Mouse (Mus musculus) myocyte (in vitro differentiated cells): ENCODE measurements around the gene Fam129a. TPM values are rescaled to one million over a fixed set of nuclear protein-coding genes. Genes with fewer than 3 reads are reported as not detected.
A peak's percentile ranks its signal among the peaks of the same experiment; 100 is the strongest.

Source experiments
- H3K27me3 ChIP-seq: one replicate; pipeline ENCODE4 v1.6.1; 2011; ENCODE audit not compliant: control insufficient read depth, insufficient read depth, insufficient read length
- H3K36me3 ChIP-seq: one replicate; pipeline ENCODE4 v1.6.1; 2011; ENCODE audit not compliant: control insufficient read depth, insufficient read depth
- H3K4me2 ChIP-seq: one replicate; pipeline ENCODE4 v1.6.1; 2011; ENCODE audit warnings: low read depth, control low read depth
- H3K4me3 ChIP-seq: one replicate; pipeline ENCODE4 v1.5.1; 2011; ENCODE audit warnings: mild to moderate bottlenecking, control low read depth, moderate library complexity
- H3K79me2 ChIP-seq: one replicate; pipeline ENCODE4 v1.6.1; 2011; ENCODE audit not compliant: control insufficient read depth, insufficient read depth
- H3ac ChIP-seq: one replicate; pipeline ENCODE4 v1.6.1; 2011; ENCODE audit not compliant: control insufficient read depth, insufficient read length
- CEBPB ChIP-seq: IDR thresholded peaks from 2 replicates; pipeline ENCODE4 v1.6.1; 2011; ENCODE audit warnings: mild to moderate bottlenecking, moderate library complexity; ENCODE audit not compliant: poor library complexity, insufficient read depth, severe bottlenecking
- E2F4 ChIP-seq: IDR thresholded peaks from one replicate; pipeline ENCODE4 v1.6.1; 2011; ENCODE audit warnings: mild to moderate bottlenecking, control low read depth, moderate library complexity; ENCODE audit not compliant: insufficient read depth
- MAX ChIP-seq: IDR thresholded peaks from one replicate; pipeline ENCODE4 v1.6.1; 2011; ENCODE audit warnings: low read depth, mild to moderate bottlenecking, control low read depth
- MYOD1 ChIP-seq, 3 experiments: IDR thresholded peaks; one replicate each; pipeline ENCODE4 v1.6.1; 2011; ENCODE audit warnings: control low read depth in 2 of 3, low read depth in 2 of 3, mild to moderate bottlenecking in 2 of 3, moderate library complexity in 1 of 3; ENCODE audit not compliant: insufficient read length in 2 of 3, control insufficient read depth in 1 of 3
- MYOG ChIP-seq, 3 experiments: IDR thresholded peaks; one replicate each; pipeline ENCODE4 v1.6.1; 2011; ENCODE audit warnings: control low read depth in 2 of 3, low read depth in 2 of 3, mild to moderate bottlenecking in 2 of 3; ENCODE audit not compliant: insufficient read length in 2 of 3, control insufficient read depth in 1 of 3, insufficient read depth in 1 of 3
- POLR2A ChIP-seq: IDR thresholded peaks from one replicate; pipeline ENCODE4 v1.6.1; 2011; ENCODE audit warnings: low read depth, mild to moderate bottlenecking, control low read depth, moderate library complexity; ENCODE audit not compliant: insufficient read length
- POLR2AphosphoS2 ChIP-seq: IDR thresholded peaks from one replicate; pipeline ENCODE4 v1.6.1; 2011; ENCODE audit warnings: low read depth, control low read depth; ENCODE audit not compliant: insufficient read length
- REST ChIP-seq: IDR thresholded peaks from one replicate; pipeline ENCODE4 v1.6.1; 2011; ENCODE audit warnings: mild to moderate bottlenecking, control low read depth, moderate library complexity; ENCODE audit not compliant: insufficient read depth, insufficient read length
- SRF ChIP-seq: IDR thresholded peaks from one replicate; pipeline ENCODE4 v1.6.1; 2011; ENCODE audit warnings: low read depth; ENCODE audit not compliant: control insufficient read depth, insufficient read length
- TCF12 ChIP-seq: IDR thresholded peaks from one replicate; pipeline ENCODE4 v1.6.1; 2011; ENCODE audit warnings: mild to moderate bottlenecking, control low read depth; ENCODE audit not compliant: poor library complexity, insufficient read depth, severe bottlenecking
- TCF3 ChIP-seq: IDR thresholded peaks from one replicate; pipeline ENCODE4 v1.6.1; 2011; ENCODE audit warnings: low read depth, control low read depth; ENCODE audit not compliant: insufficient read length
- USF1 ChIP-seq: IDR thresholded peaks from one replicate; pipeline ENCODE4 v1.6.1; 2011; ENCODE audit warnings: low read depth, mild to moderate bottlenecking, control low read depth, moderate library complexity
- polyA plus RNA-seq: library from polyadenylated mRNA; unstranded; fragments of >200 nt; fragmentation: generic; extraction: Trizol; gene quantifications from one replicate; pipeline ENCODE4 v1.2.1, GENCODE M21; 2012; ENCODE audit warnings: missing spikeins

The Fam129a gene
- polyA plus RNA-seq, 1 experiment: 2.7 TPM

DNA sequence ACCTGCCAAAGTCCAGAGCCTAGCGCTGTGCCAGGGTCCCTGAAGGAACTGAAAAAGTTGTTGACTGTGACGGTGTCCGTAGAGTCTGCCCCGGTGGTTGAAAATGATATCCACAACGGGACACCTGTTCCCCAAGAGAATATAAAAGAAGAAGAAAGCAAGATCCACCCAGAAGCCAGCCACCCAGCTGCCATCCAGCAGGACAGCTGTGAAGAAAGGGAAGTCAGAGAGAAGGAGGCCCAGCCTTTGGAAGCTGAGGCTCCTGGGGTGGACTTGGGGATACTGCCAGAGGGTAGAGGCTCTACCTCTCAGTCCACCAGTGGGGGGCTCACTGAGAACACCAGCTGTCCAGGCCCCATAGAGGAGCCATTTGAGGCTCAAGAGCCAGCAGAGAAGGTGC, 146.6 kb downstream of the Fam129a start:
- H3K27me3 ChIP-seq: no peaks in the 10 kb centered on the region
- H3K4me2 ChIP-seq: no peak overlapping the region
- H3K4me3 ChIP-seq: no peak overlapping the region
- H3K36me3 ChIP-seq: no peaks in the 10 kb centered on the region
- TF ChIP-seq REST (no peak), TCF12 (no peak), MAX (no peak), SRF (no peak), TCF3 (no peak), POLR2A (no peak), E2F4 (no peak), USF1 (no peak), MYOG (IDR thresholded peaks at IDR 0.05; ENCODE audit: control insufficient read depth in 1 of 3, insufficient read depth in 1 of 3, insufficient read length in 2 of 3, low read depth in 2 of 3) (peak in 2 of 3 experiments; percentile 61 to 75), POLR2AphosphoS2 (no peak), MYOD1 (IDR thresholded peaks at IDR 0.05; ENCODE audit: control insufficient read depth in 1 of 3, insufficient read length in 2 of 3, low read depth in 2 of 3) (peak in 2 of 3 experiments; percentile 44 to 57), CEBPB (no peak)
- no peak overlapping the region for H3ac ChIP-seq
- no peaks in the 10 kb centered on the region for H3K79me2 ChIP-seq

DNA sequence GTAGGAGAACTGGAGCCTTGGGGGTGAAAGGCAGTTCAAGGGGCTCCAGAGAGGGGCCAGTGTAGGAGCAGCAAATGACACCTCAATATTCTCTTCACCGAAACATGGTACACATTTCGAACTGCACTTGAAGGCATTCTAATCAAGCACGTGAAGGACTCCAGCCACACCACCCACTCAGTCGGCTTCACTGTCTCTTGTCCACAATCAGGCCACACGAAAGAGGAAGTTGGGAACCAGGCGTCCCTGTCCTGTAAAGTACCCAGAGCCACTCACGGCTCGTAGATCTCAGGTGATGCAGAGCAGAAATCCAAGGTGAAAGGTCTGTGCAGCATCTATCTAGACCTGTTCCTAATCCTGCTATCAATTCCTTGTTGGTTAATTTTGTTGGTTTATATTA, 147.6 kb downstream of the Fam129a start:
- Histone ChIP-seq H3K36me3 (no peaks in the 10 kb centered on the region), H3K79me2 (no peaks in the 10 kb centered on the region), H3K4me3 (no peak overlapping the region), H3ac (no peak overlapping the region), H3K4me2 (no peak overlapping the region), H3K27me3 (no peaks in the 10 kb centered on the region)
- TF ChIP-seq MAX (no peak), E2F4 (no peak), POLR2A (no peak), MYOG (IDR thresholded peaks at IDR 0.05; ENCODE audit: control insufficient read depth in 1 of 3, insufficient read depth in 1 of 3, insufficient read length in 2 of 3, low read depth in 2 of 3) (no peak), CEBPB (no peak), TCF3 (no peak), MYOD1 (IDR thresholded peaks at IDR 0.05; ENCODE audit: control insufficient read depth in 1 of 3, insufficient read length in 2 of 3, low read depth in 2 of 3) (no peak), TCF12 (no peak), SRF (no peak), USF1 (no peak)

DNA sequence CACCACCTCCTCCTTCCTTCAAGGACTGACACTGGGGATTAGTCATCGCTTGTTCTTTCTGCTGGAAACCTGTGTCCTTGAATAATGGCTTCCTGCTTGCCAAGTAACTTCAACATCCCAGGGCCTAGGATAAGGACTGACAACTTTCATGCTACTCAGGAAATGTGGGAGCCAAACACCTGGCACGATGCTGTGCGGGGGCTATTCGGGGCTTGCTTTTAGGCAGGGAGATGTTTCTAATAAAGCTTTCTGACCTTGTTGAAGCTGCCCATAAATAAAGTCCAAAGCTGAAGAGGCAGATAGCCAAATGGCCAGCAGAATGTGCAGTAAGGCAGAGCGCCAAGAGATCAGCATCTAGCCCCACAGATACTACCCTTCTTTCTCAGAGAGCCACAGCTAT, 148.9 kb downstream of the Fam129a start:
- no peak for TF ChIP-seq MAX
- no peak for TF ChIP-seq MYOD1 (IDR thresholded peaks at IDR 0.05; ENCODE audit: control insufficient read depth in 1 of 3, insufficient read length in 2 of 3, low read depth in 2 of 3)
- no peak for TF ChIP-seq CEBPB
- TF ChIP-seq E2F4: no peak
- TF ChIP-seq REST: no peak
- no peak for TF ChIP-seq SRF
- TF ChIP-seq TCF12: no peak
- no peak for TF ChIP-seq TCF3
- TF ChIP-seq USF1: no peak
- no peak for TF ChIP-seq POLR2A
- no peak for TF ChIP-seq MYOG (IDR thresholded peaks at IDR 0.05; ENCODE audit: control insufficient read depth in 1 of 3, insufficient read depth in 1 of 3, insufficient read length in 2 of 3, low read depth in 2 of 3)
- no peak for TF ChIP-seq POLR2AphosphoS2
- Histone ChIP-seq H3K27me3 (no peaks in the 10 kb centered on the region), H3K4me3 (no peak overlapping the region), H3K79me2 (no peaks in the 10 kb centered on the region), H3K36me3 (no peaks in the 10 kb centered on the region), H3ac (no peak overlapping the region), H3K4me2 (no peak overlapping the region)

DNA sequence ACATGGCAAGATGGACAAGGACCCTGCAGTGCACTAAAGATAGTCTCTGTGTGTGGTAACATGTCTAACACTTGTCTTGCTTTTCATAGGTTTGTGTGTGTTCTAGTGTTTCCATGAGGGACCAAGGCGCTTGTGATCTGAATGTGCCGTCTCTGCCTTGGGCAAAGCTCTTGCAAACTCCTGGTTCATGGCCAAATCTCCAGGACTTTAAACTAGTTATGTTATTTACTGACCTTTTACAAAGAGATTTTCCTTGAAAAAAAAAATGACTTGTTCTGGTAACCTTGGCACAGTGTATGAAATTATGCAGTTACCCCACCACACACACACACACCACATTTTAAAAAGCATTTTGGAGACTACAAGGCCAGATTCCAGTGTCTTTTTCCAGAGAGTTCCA, 149.6 kb downstream of the Fam129a start:
- no peak overlapping the region for H3K4me2 ChIP-seq
- H3K27me3 ChIP-seq: no peaks in the 10 kb centered on the region
- no peak for TF ChIP-seq REST
- no peak for TF ChIP-seq MYOG (IDR thresholded peaks at IDR 0.05; ENCODE audit: control insufficient read depth in 1 of 3, insufficient read depth in 1 of 3, insufficient read length in 2 of 3, low read depth in 2 of 3)
- TF ChIP-seq MAX: no peak
- TF ChIP-seq SRF: no peak
- TF ChIP-seq E2F4: no peak
- TF ChIP-seq CEBPB: no peak
- no peak for TF ChIP-seq POLR2A
- H3K79me2 ChIP-seq: no peaks in the 10 kb centered on the region
- H3K4me3 ChIP-seq: no peak overlapping the region
- H3K36me3 ChIP-seq: no peaks in the 10 kb centered on the region
- no peak overlapping the region for H3ac ChIP-seq

DNA sequence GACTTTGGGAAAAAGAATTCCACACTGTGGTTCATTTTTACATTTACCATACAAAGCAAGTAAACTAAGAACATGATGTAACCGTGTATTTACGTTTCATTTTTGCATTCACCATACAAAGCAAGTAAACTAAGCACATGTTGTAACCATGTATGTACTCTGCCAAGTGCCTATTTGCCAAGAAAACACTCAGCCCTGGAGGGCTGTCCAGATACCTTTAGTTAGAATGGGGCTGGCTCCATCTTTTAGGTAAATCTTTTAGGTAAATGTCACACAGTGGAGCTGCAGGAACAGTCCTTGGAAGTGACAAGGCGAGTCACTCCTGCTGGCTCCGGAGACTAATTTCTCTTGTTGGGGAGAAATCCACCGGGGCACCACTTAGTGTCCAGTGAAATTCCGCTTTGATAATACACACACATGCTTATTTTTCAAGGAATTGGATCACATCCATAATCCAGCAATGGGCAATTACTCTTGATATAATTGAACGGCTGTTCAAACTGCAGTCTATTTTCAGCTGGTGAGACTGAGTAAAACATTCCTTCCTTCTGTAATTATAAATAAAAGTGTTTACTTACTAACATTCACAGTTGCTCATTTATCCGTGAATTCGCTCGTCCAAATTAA, 150.5 kb downstream of the Fam129a start:
- no peak overlapping the region for H3K4me2 ChIP-seq
- H3K4me3 ChIP-seq: no peak overlapping the region
- no peaks in the 10 kb centered on the region for H3K36me3 ChIP-seq
- no peaks in the 10 kb centered on the region for H3K27me3 ChIP-seq
- no peaks in the 10 kb centered on the region for H3K79me2 ChIP-seq
- no peak for TF ChIP-seq POLR2AphosphoS2
- H3ac ChIP-seq: no peak overlapping the region
